Mouse (Mus musculus) ES-Bruce4 (cell line): ENCODE results near the gene Cyb5r1. TPM values are rescaled to one million over a fixed set of nuclear protein-coding genes. Genes with fewer than 3 reads are reported as not detected.
A peak's percentile ranks its signal among the peaks of the same experiment; 100 is the strongest.

Experiments used
- H3K27ac ChIP-seq: 2 replicates; pipeline ENCODE4 v1.5.1; 2012; ENCODE audit warnings: low read length, inconsistent platforms; ENCODE audit not compliant: insufficient read depth
- H3K27me3 ChIP-seq: 2 replicates; pipeline ENCODE4 v1.6.1; 2012; ENCODE audit warnings: mild to moderate bottlenecking, low read length, inconsistent platforms; ENCODE audit not compliant: control insufficient read depth, poor library complexity, insufficient read depth, severe bottlenecking
- H3K36me3 ChIP-seq: 2 replicates; pipeline ENCODE4 v1.6.1; 2012; ENCODE audit warnings: inconsistent platforms, mild to moderate bottlenecking, low read length, moderate library complexity; ENCODE audit not compliant: control insufficient read depth, poor library complexity, insufficient read depth, severe bottlenecking
- H3K4me1 ChIP-seq: one replicate; pipeline ENCODE4 v1.8.1; 2011; ENCODE audit warnings: low read length; ENCODE audit not compliant: control insufficient read depth, insufficient read depth
- H3K4me3 ChIP-seq: 2 replicates; pipeline ENCODE4 v1.5.1; 2011; ENCODE audit warnings: low read depth, mild to moderate bottlenecking, low read length
- H3K9ac ChIP-seq: 2 replicates; pipeline ENCODE4 v1.6.1; 2012; ENCODE audit warnings: low read depth, mild to moderate bottlenecking, inconsistent platforms; ENCODE audit not compliant: poor library complexity, severe bottlenecking
- H3K9me3 ChIP-seq: replicated peaks from 2 replicates; pipeline ENCODE4 v1.6.1; 2012; ENCODE audit warnings: mild to moderate bottlenecking, low read length, inconsistent platforms; ENCODE audit not compliant: control insufficient read depth, poor library complexity, insufficient read depth, severe bottlenecking
- CTCF ChIP-seq: IDR thresholded peaks from one replicate; pipeline ENCODE4 v1.8.1; 2011; ENCODE audit warnings: low read depth, low read length
- EP300 ChIP-seq: IDR thresholded peaks from 2 replicates; pipeline ENCODE4 v1.6.1; 2011; ENCODE audit warnings: low read depth, low read length; ENCODE audit not compliant: insufficient read depth
- POLR2A ChIP-seq: IDR thresholded peaks from one replicate; pipeline ENCODE4 v1.8.1; 2011; ENCODE audit warnings: low read length; ENCODE audit not compliant: insufficient read depth
- polyA plus RNA-seq: library from polyadenylated mRNA; stranded (reverse); fragments of >200 nt; gene quantifications from 2 replicates; pipeline ENCODE4 v1.2.4, GENCODE M21; 2011; ENCODE audit warnings: low read depth; ENCODE audit not compliant: missing spikeins, insufficient read depth, insufficient read length

Gene Cyb5r1
- polyA plus RNA-seq, 1 experiment: 70.8 TPM

- Histone ChIP-seq H3K9ac (peak overlapping the region; percentile 69), H3K27ac (peak overlapping the region; percentile 79), H3K27me3 (no peaks in the 10 kb centered on the region), H3K9me3 (peaks cover 3% of the 10 kb centered on the region; the same call in 1 of the 2 replicates), H3K4me1 (no peaks in the 10 kb centered on the region), H3K4me3 (peak overlapping the region; percentile 84), H3K36me3 (peaks cover 45% of the 10 kb centered on the region)
- no peak for TF ChIP-seq CTCF
- no peak for TF ChIP-seq POLR2A
- TF ChIP-seq EP300: no peak
These were observed 1.0 kb downstream of the Cyb5r1 start for GRCm38 (mm10) chr1:134406414-134406771.

DNA sequence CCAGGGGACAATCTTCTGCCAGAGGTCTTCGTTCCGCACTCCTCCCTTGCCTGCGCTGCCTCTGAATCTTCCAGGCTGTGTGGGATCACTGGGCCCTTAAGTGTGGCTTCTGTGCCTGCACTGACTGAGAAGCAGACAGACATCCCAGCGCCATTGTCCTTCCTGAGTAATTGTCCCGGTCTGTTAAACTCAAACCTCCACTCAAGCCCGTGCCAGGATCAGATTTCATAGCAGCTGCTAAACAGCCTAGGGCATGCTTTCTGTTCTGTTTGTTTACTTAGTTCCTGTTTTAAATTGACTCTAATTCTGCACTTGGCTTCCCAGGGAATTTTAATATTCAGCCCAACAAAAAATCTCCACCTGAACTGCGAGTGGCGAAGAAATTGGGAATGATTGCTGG lies 2.7 kb downstream of the Cyb5r1 start:
- Histone ChIP-seq H3K27me3 (no peaks in the 10 kb centered on the region), H3K9me3 (peaks cover 3% of the 10 kb centered on the region; the same call in 1 of the 2 replicates), H3K9ac (no peak overlapping the region), H3K36me3 (peaks cover 51% of the 10 kb centered on the region), H3K27ac (no peak overlapping the region), H3K4me3 (no peak overlapping the region), H3K4me1 (no peaks in the 10 kb centered on the region)
- TF ChIP-seq CTCF: no peak
- no peak for TF ChIP-seq EP300

DNA sequence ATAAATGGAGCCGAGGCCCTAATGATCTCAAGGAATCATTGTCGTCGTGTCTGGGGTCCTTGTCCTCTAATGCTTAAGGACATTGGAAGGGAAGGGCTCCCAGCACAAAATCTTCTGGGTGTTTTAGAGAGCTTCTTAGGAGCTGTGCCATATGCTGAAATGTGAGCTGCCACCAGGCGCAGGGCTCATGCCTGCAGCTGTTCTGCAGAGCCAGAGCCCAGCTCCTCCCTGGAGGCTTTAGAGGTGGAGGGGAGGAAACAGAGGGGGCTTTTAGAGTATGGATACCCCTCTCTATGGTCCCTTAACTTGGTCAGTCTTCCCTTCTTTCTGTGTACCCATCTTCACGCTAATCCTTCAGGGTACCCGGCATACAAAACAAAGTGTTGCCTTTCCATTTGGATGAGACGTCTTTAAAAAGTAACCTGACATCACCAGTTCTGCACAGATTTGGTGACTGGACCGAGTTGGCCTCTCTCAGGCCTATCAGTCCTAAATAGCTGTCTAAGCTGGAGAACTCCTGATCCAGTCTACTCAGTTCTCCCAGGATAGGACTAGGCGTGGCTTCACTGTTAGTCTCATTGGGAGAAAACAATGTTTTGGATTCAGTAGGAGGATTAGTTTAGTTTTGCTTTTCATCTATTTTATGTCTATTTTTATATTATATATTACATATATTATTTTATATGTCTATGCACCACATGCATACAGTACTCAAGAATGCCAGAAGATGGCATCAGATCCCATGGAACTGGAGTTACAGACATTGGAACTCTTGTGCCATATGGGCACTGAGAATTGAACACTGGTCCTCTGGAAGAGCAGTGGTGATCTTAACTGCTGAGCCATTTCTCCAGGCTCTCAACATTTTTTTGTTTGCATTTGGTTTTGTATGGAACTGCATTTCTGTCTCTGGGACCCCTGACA lies 6.6 kb downstream of the Cyb5r1 start:
- peaks cover under 1% of the 10 kb centered on the region for H3K4me1 ChIP-seq
- no peak overlapping the region for H3K9ac ChIP-seq
- no peak overlapping the region for H3K27ac ChIP-seq
- peaks cover 51% of the 10 kb centered on the region for H3K36me3 ChIP-seq
- no peak overlapping the region for H3K4me3 ChIP-seq
- no peaks in the 10 kb centered on the region for H3K27me3 ChIP-seq
- TF ChIP-seq CTCF (no peak), EP300 (no peak), POLR2A (no peak)
- H3K9me3 ChIP-seq: peaks cover 3% of the 10 kb centered on the region; the same call in 1 of the 2 replicates

DNA sequence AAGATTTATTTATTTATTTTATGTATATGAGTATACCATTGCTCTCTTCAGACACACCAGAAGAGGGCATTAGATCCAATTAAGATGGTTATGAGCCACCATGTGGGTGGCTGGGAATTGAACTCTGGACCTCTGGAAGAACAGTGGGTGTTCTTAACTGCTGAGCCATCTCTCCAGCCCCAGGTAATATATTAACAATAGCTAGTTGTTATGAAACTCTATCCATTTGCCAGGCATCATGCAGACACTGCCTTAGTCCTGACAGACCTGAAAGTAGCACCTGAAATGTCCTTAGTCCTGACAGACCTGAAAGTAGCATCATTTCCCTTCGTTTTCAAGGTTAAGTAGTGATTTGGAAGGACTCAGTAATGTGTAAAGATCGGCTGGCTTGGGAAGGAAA lies 8.7 kb downstream of the Cyb5r1 start:
- H3K9me3 ChIP-seq: peaks cover 2% of the 10 kb centered on the region; the same call in 1 of the 2 replicates
- H3K4me1 ChIP-seq: peaks cover 1% of the 10 kb centered on the region
- H3K27me3 ChIP-seq: no peaks in the 10 kb centered on the region
- peaks cover 31% of the 10 kb centered on the region for H3K36me3 ChIP-seq
- no peak overlapping the region for H3K4me3 ChIP-seq
- peak overlapping the region; percentile 89 for H3K27ac ChIP-seq
- peak overlapping the region; percentile 61; the same call in 1 of the 2 replicates for H3K9ac ChIP-seq
- no peak for TF ChIP-seq POLR2A
- TF ChIP-seq CTCF: no peak
- no peak for TF ChIP-seq EP300

DNA sequence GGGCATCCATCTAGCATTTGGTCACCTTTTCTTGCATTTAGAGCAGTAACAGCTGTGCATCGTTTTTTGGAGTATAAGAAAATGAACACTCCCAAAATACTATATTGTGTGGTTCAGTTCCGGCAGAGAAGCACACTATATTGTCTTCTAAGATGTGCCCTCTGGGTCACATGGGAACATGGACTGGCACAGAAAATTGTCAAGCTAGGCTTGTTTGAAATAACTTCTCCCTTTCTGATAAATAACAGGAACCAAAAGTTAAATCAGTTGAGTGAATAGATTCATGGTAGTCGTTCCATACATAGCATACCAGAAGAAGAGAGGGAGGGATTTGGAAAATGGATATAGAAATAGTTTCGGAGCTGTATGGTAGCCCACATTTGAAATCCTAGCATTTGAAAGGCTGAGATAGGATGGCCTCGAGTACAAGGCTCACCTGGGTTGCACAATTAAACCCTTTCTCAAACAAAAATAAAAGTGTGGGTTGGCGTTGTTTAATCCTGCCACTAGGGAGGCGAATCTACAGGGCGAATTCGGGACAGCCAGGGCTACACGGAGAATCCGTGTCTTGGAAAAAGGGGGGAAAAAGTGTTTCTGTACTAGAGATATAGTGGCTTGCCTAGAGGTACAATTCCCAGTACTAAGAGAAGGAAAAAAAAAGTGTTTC lies 9.3 kb downstream of the Cyb5r1 start:
- H3K27me3 ChIP-seq: no peaks in the 10 kb centered on the region
- H3K9me3 ChIP-seq: no peaks in the 10 kb centered on the region

More for the DNA sequence above, 9.3 kb downstream of the Cyb5r1 start:
- peak overlapping the region; percentile 44 for H3K4me3 ChIP-seq
- H3K9ac ChIP-seq: peak overlapping the region; percentile 61
- peak overlapping the region; percentile 89 for H3K27ac ChIP-seq
- H3K4me1 ChIP-seq: peaks cover 1% of the 10 kb centered on the region
- peaks cover 25% of the 10 kb centered on the region for H3K36me3 ChIP-seq
- TF ChIP-seq POLR2A (no peak), EP300 (no peak), CTCF (no peak)
